Mouse (Mus musculus): Measurements from ENCODE around the gene Slc44a2. TPM values are rescaled to one million over a fixed set of nuclear protein-coding genes. Genes with fewer than 3 reads are reported as not detected.

The Slc44a2 gene
- total and polyA plus RNA-seq, 3 experiments = 22.1 to 62.9 (median 36.5) TPM

DNA sequence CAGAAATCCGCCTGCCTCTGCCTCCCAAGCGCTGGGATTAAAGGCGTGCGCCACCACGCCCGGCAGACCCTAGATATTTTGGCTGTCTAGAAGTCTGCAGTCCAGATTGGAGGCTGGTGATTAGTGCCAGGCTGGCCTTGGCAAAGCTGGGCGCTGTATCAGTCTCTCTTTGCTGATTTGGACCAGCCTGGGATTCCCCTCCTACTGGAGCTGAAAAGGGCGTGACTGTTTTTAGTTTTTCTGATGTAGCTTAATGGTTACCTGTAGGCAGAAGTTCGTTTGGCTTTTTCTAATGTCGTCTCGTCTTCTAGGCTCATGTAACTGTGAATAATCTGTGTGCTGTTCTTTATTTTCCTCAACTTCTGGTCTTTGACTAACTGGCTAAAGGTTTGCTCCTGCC lies 48.6 kb downstream of the Slc44a2 start:
- peak; percentile 22 for DNase-seq (ENCODE audit: extremely low read depth)
- peaks cover 57% of the 10 kb centered on the region for H3K79me2 ChIP-seq (replicated peaks; ENCODE audit: control insufficient read depth, extremely low read depth, insufficient read depth, poor library complexity, severe bottlenecking)
- in situ Hi-C loops (cut with MboI; ENCODE audit: low pct_ligation_motif_present, low pct_unique_long_range_greater_than_20kb, low sequenced_read_pairs) (loop anchor here (5.0 kb wide), 1 partner anchor 43 kb away; the partner anchor contains the start of gene Qtrt1), dilution Hi-C loops (cut with MboI; ENCODE audit: extremely low pct_ligation_motif_present, extremely low pct_unique_long_range_greater_than_20kb, low sequenced_read_pairs) (no loop called here)
- H3K27ac ChIP-seq (ENCODE audit: insufficient read depth, low read depth) = no peak overlapping the region
- peaks cover 14 to 29% of the 10 kb centered on the region in 2 experiments for H3K36me3 ChIP-seq (replicated peaks in 1 of 2; ENCODE audit: control insufficient read depth in 1 of 2, insufficient read depth in 1 of 2, low read length in 1 of 2)
- peak overlapping the region; percentile 95 for H3K4me2 ChIP-seq (ENCODE audit: insufficient read depth, low read depth, poor library complexity, severe bottlenecking)
- peak overlapping the region; percentile 76 for H3K9ac ChIP-seq (ENCODE audit: insufficient read depth, low read depth)
- peaks cover 5 to 47% of the 10 kb centered on the region in 2 experiments; a peak in 3 of 4 replicates for H3K4me1 ChIP-seq (ENCODE audit: control insufficient read depth in 1 of 2, insufficient read depth in 2 of 2)
- peak overlapping the region; percentile 78 to 96 (median 90) for H3K4me3 ChIP-seq (replicated peaks in 1 of 3; ENCODE audit: low read depth in 2 of 3, low read length in 2 of 3, poor library complexity in 1 of 3)
- TF ChIP-seq MAZ (IDR thresholded peaks at IDR 0.05; ENCODE audit: low read depth, low read length) = no peak
- H3K9me3 ChIP-seq (replicated peaks; ENCODE audit: low read length) = no peaks in the 10 kb centered on the region
- no peaks in the 10 kb centered on the region for H3K27me3 ChIP-seq (replicated peaks)

- TF ChIP-seq KAT2A (IDR thresholded peaks at IDR 0.05; ENCODE audit: insufficient replicate concordance, low read length) (no peak), JUN (IDR thresholded peaks at IDR 0.05; ENCODE audit: insufficient read depth, low read depth, low read length) (no peak), POLR2AphosphoS2 (IDR thresholded peaks at IDR 0.05; ENCODE audit: low read depth, low read length) (no peak), SMC3 (IDR thresholded peaks at IDR 0.05; ENCODE audit: low read depth, low read length) (no peak), ETS1 (conservative IDR thresholded peaks at IDR 0.05; ENCODE audit: low read depth, low read length) (no peak), MYC (IDR thresholded peaks at IDR 0.05; ENCODE audit: low read depth, low read length) (no peak), NELFE (IDR thresholded peaks at IDR 0.05; ENCODE audit: low read depth, low read length) (no peak), RCOR1 (conservative IDR thresholded peaks at IDR 0.05; ENCODE audit: low read depth, low read length) (no peak), ZMIZ1 (IDR thresholded peaks at IDR 0.05; ENCODE audit: low read depth, low read length) (no peak), HCFC1 (IDR thresholded peaks at IDR 0.05; ENCODE audit: low read depth, low read length) (no peak), POLR2A (IDR thresholded peaks at IDR 0.05; ENCODE audit: low read depth, low read length) (no peak), BHLHE40 (IDR thresholded peaks at IDR 0.05; ENCODE audit: low read depth, low read length) (no peak), TBP (conservative IDR thresholded peaks at IDR 0.05; ENCODE audit: low read depth, low read length) (no peak), CTCF (conservative IDR thresholded peaks at IDR 0.05 in 1 of 2, IDR thresholded peaks at IDR 0.05 in 1 of 2; ENCODE audit: low read depth in 2 of 2, low read length in 2 of 2) (no peak), RAD21 (IDR thresholded peaks at IDR 0.05; ENCODE audit: low read depth, low read length) (no peak)
- no peak overlapping the region for H3K27ac ChIP-seq (ENCODE audit: insufficient read depth, low read depth)
- peaks cover 5 to 45% of the 10 kb centered on the region in 2 experiments; a peak in 3 of 4 replicates for H3K4me1 ChIP-seq (ENCODE audit: control insufficient read depth in 1 of 2, insufficient read depth in 2 of 2)
- H3K79me2 ChIP-seq (replicated peaks; ENCODE audit: control insufficient read depth, extremely low read depth, insufficient read depth, poor library complexity, severe bottlenecking) = peaks cover 75% of the 10 kb centered on the region
- peaks cover 22 to 44% of the 10 kb centered on the region in 2 experiments for H3K36me3 ChIP-seq (replicated peaks in 1 of 2; ENCODE audit: control insufficient read depth in 1 of 2, insufficient read depth in 1 of 2, low read length in 1 of 2)
- no peak for DNase-seq (ENCODE audit: extremely low read depth)
- dilution Hi-C loops (cut with MboI; ENCODE audit: extremely low pct_ligation_motif_present, extremely low pct_unique_long_range_greater_than_20kb, low sequenced_read_pairs) (no loop called here), in situ Hi-C loops (cut with MboI; ENCODE audit: low pct_ligation_motif_present, low pct_unique_long_range_greater_than_20kb, low sequenced_read_pairs) (no loop called here)
- no peaks in the 10 kb centered on the region for H3K27me3 ChIP-seq (replicated peaks)
- no peak overlapping the region for H3K9ac ChIP-seq (ENCODE audit: insufficient read depth, low read depth)
- no peaks in the 10 kb centered on the region for H3K9me3 ChIP-seq (replicated peaks; ENCODE audit: low read length)
- H3K4me3 ChIP-seq (replicated peaks in 1 of 3; ENCODE audit: low read depth in 2 of 3, low read length in 2 of 3, poor library complexity in 1 of 3) = no peak overlapping the region
- no peak overlapping the region for H3K4me2 ChIP-seq (ENCODE audit: insufficient read depth, low read depth, poor library complexity, severe bottlenecking)
Observed at GRCm38 (mm10) chr9:21370876-21371275, 50.4 kb downstream of the Slc44a2 start.

All from CH12.LX (cell line).